Mouse (Mus musculus) heart, embryonic 13.5 days (tissue): ENCODE measurements at regions not wholly inside any gene's neighbourhood (a gene's known extent, or its start where the extent isn't known, plus 50 kb on each side); places are given as distances from the start of the nearest gene placed in this dataset.
A peak's percentile ranks its signal among the peaks of the same experiment; 100 is the strongest.

Source experiments
- ATAC-seq: fragments of 200-750 bp; cut with Nextera tagmentation; 2 replicates; pipeline ENCODE4 v1.8.0; 2017; ENCODE audit warnings: moderate TSS enrichment; ENCODE audit not compliant: insufficient number of reproducible peaks, low FRiP score, low TSS enrichment; ENCODE audit errors: extremely low read depth
- H3K27ac ChIP-seq: fragments of 300-500 bp; sonication (generic); replicated peaks from 2 replicates; pipeline ENCODE4 v1.5.1; 2015; ENCODE audit warnings: moderate library complexity, mild to moderate bottlenecking, inconsistent platforms
- H3K27me3 ChIP-seq: fragments of 300-500 bp; sonication (generic); replicated peaks from 2 replicates; pipeline ENCODE4 v1.6.1; 2015; ENCODE audit warnings: mild to moderate bottlenecking, inconsistent platforms
- H3K36me3 ChIP-seq: fragments of 300-500 bp; sonication (generic); 2 replicates; pipeline ENCODE4 v1.6.1; 2015; ENCODE audit warnings: mild to moderate bottlenecking, inconsistent platforms
- H3K4me1 ChIP-seq: fragments of 300-500 bp; sonication (generic); 2 replicates; pipeline ENCODE4 v1.6.1; 2015; ENCODE audit warnings: inconsistent platforms
- H3K4me2 ChIP-seq: fragments of 300-500 bp; sonication (generic); 2 replicates; pipeline ENCODE4 v1.6.1; 2015; ENCODE audit warnings: inconsistent platforms, mild to moderate bottlenecking, moderate library complexity
- H3K4me3 ChIP-seq: fragments of 300-500 bp; sonication (generic); 2 replicates; pipeline ENCODE4 v1.5.1; 2015; ENCODE audit warnings: moderate library complexity, mild to moderate bottlenecking, inconsistent platforms
- H3K9ac ChIP-seq: fragments of 300-500 bp; sonication (generic); 2 replicates; pipeline ENCODE4 v1.6.1; 2015; ENCODE audit warnings: inconsistent platforms, mild to moderate bottlenecking, moderate library complexity
- H3K9me3 ChIP-seq: fragments of 300-500 bp; sonication (generic); 2 replicates; pipeline ENCODE4 v1.6.1; 2016; ENCODE audit warnings: inconsistent platforms
- WGBS: fragments of 180-500 bp; shearing (Covaris S2); methylation state at CpG from one replicate; pipeline ENCODE4 v1.1.7; 2015; ENCODE audit warnings: mixed read lengths; 5-methylcytosine and 5-hydroxymethylcytosine counted together

- Histone ChIP-seq H3K4me3 (no peak overlapping the region), H3K27ac (no peak overlapping the region), H3K27me3 (no peaks in the 10 kb centered on the region), H3K9me3 (no peaks in the 10 kb centered on the region), H3K4me2 (no peak overlapping the region), H3K4me1 (peaks cover 15% of the 10 kb centered on the region), H3K36me3 (no peaks in the 10 kb centered on the region), H3K9ac (no peak overlapping the region)
- no peak for ATAC-seq
- WGBS, result 71% methylated on average over 3 of the region's 3 CpGs
Measured at GRCm38 (mm10) chr13:53739127-53739526, 266.3 kb upstream of the Msx2 start.

- no peaks in the 10 kb centered on the region for H3K27me3 ChIP-seq
- peaks cover 15% of the 10 kb centered on the region for H3K4me1 ChIP-seq
- peak overlapping the region; percentile 43 for H3K27ac ChIP-seq
- no peaks in the 10 kb centered on the region for H3K36me3 ChIP-seq
- ATAC-seq, result peak; percentile 25; the same call in 1 of the 2 replicates
- H3K9ac ChIP-seq, result no peak overlapping the region
- H3K9me3 ChIP-seq, result no peaks in the 10 kb centered on the region
- 38% methylated on average over 4 of the region's 4 CpGs for WGBS
- no peak overlapping the region for H3K4me3 ChIP-seq
- no peak overlapping the region for H3K4me2 ChIP-seq
Measured at GRCm38 (mm10) chr13:53734944-53735343, 262.1 kb upstream of the Msx2 start.

- Histone ChIP-seq H3K4me2 (no peak overlapping the region), H3K4me1 (peaks cover 12% of the 10 kb centered on the region), H3K4me3 (no peak overlapping the region), H3K9ac (no peak overlapping the region), H3K36me3 (no peaks in the 10 kb centered on the region), H3K9me3 (no peaks in the 10 kb centered on the region), H3K27ac (no peak overlapping the region), H3K27me3 (no peaks in the 10 kb centered on the region)
- WGBS, result 62% methylated on average over 10 of the region's 10 CpGs
- ATAC-seq, result no peak
Measured at GRCm38 (mm10) chr13:53730259-53730902, 257.5 kb upstream of the Msx2 start.

GRCm38 (mm10) chr13:53729848-53730247 is 257.0 kb upstream of the Msx2 start:
- Histone ChIP-seq H3K27me3 (no peaks in the 10 kb centered on the region), H3K4me3 (no peak overlapping the region), H3K4me1 (peaks cover 8% of the 10 kb centered on the region; the same call in 1 of the 2 replicates), H3K27ac (no peak overlapping the region), H3K9me3 (no peaks in the 10 kb centered on the region), H3K9ac (no peak overlapping the region), H3K4me2 (no peak overlapping the region), H3K36me3 (no peaks in the 10 kb centered on the region)
- WGBS, result 80% methylated on average over 7 of the region's 7 CpGs
- ATAC-seq, result no peak

GRCm38 (mm10) chr13:53726031-53726430 is 253.2 kb upstream of the Msx2 start:
- no peak overlapping the region for H3K4me2 ChIP-seq
- no peak for ATAC-seq
- WGBS, result 72% methylated on average over 4 of the region's 4 CpGs

GRCm38 (mm10) chr13:53722881-53723280 is 250.0 kb upstream of the Msx2 start:
- no peaks in the 10 kb centered on the region for H3K36me3 ChIP-seq
- peaks cover 9% of the 10 kb centered on the region; the same call in 1 of the 2 replicates for H3K27me3 ChIP-seq
- no peak overlapping the region for H3K9ac ChIP-seq
- no peak overlapping the region for H3K4me2 ChIP-seq
- WGBS, result 46% methylated on average over 6 of the region's 6 CpGs
- no peak overlapping the region for H3K27ac ChIP-seq
- no peak overlapping the region for H3K4me3 ChIP-seq
- no peaks in the 10 kb centered on the region for H3K9me3 ChIP-seq
- H3K4me1 ChIP-seq, result peaks cover 50% of the 10 kb centered on the region
- no peak for ATAC-seq

More at GRCm38 (mm10) chr13:53726031-53726430, 253.2 kb upstream of the Msx2 start:
- no peak overlapping the region for H3K9ac ChIP-seq
- H3K27me3 ChIP-seq, result peaks cover 9% of the 10 kb centered on the region; the same call in 1 of the 2 replicates
- H3K4me3 ChIP-seq, result no peak overlapping the region
- H3K36me3 ChIP-seq, result no peaks in the 10 kb centered on the region
- H3K4me1 ChIP-seq, result peaks cover 18% of the 10 kb centered on the region
- H3K9me3 ChIP-seq, result no peaks in the 10 kb centered on the region
- H3K27ac ChIP-seq, result no peak overlapping the region

- WGBS, result 54% methylated on average over 9 of the region's 9 CpGs
- Histone ChIP-seq H3K9me3 (no peaks in the 10 kb centered on the region), H3K27ac (peak overlapping the region; percentile 17; the same call in 1 of the 2 replicates), H3K36me3 (no peaks in the 10 kb centered on the region), H3K4me3 (no peak overlapping the region), H3K9ac (no peak overlapping the region), H3K4me2 (no peak overlapping the region), H3K27me3 (peaks cover 9% of the 10 kb centered on the region; the same call in 1 of the 2 replicates), H3K4me1 (peaks cover 62% of the 10 kb centered on the region)
- ATAC-seq, result no peak
Measured at GRCm38 (mm10) chr13:53721038-53721463, 248.2 kb upstream of the Msx2 start.

- Histone ChIP-seq H3K4me3 (no peak overlapping the region), H3K4me1 (peaks cover 57% of the 10 kb centered on the region), H3K4me2 (no peak overlapping the region), H3K36me3 (no peaks in the 10 kb centered on the region), H3K9ac (no peak overlapping the region), H3K9me3 (no peaks in the 10 kb centered on the region), H3K27me3 (no peaks in the 10 kb centered on the region), H3K27ac (no peak overlapping the region)
- 52% methylated on average over 4 of the region's 4 CpGs for WGBS
- no peak for ATAC-seq
Measured at GRCm38 (mm10) chr13:53717582-53717981, 244.7 kb upstream of the Msx2 start.

GRCm38 (mm10) chr13:53717086-53717485 is 244.2 kb upstream of the Msx2 start:
- no peak for ATAC-seq
- Histone ChIP-seq H3K36me3 (no peaks in the 10 kb centered on the region), H3K27ac (no peak overlapping the region), H3K4me1 (peaks cover 53% of the 10 kb centered on the region), H3K4me2 (no peak overlapping the region), H3K4me3 (no peak overlapping the region), H3K9me3 (no peaks in the 10 kb centered on the region), H3K9ac (no peak overlapping the region), H3K27me3 (no peaks in the 10 kb centered on the region)
- WGBS, result 45% methylated on average over 2 of the region's 2 CpGs

- Histone ChIP-seq H3K9me3 (no peaks in the 10 kb centered on the region), H3K4me3 (no peak overlapping the region), H3K36me3 (no peaks in the 10 kb centered on the region), H3K4me1 (no peaks in the 10 kb centered on the region), H3K4me2 (no peak overlapping the region), H3K9ac (no peak overlapping the region), H3K27me3 (no peaks in the 10 kb centered on the region), H3K27ac (no peak overlapping the region)
- WGBS, result 76% methylated on average over 10 of the region's 10 CpGs
- no peak for ATAC-seq
Measured at GRCm38 (mm10) chr13:53709062-53709461, 236.2 kb upstream of the Msx2 start.

GRCm38 (mm10) chr13:53707548-53707947 is 234.7 kb upstream of the Msx2 start:
- no peaks in the 10 kb centered on the region for H3K36me3 ChIP-seq
- no peak overlapping the region for H3K4me2 ChIP-seq
- no peak overlapping the region for H3K9ac ChIP-seq
- H3K9me3 ChIP-seq, result no peaks in the 10 kb centered on the region
- no peaks in the 10 kb centered on the region for H3K27me3 ChIP-seq
- no peak overlapping the region for H3K27ac ChIP-seq
- H3K4me1 ChIP-seq, result no peaks in the 10 kb centered on the region
- no peak for ATAC-seq
- H3K4me3 ChIP-seq, result no peak overlapping the region
- 79% methylated on average over 17 of the region's 17 CpGs for WGBS

GRCm38 (mm10) chr13:53704104-53704503 is 231.2 kb upstream of the Msx2 start:
- no peaks in the 10 kb centered on the region for H3K4me1 ChIP-seq
- 69% methylated on average over 11 of the region's 11 CpGs for WGBS
- no peak for ATAC-seq
- H3K9me3 ChIP-seq, result no peaks in the 10 kb centered on the region
- no peak overlapping the region for H3K27ac ChIP-seq
- no peaks in the 10 kb centered on the region for H3K36me3 ChIP-seq
- H3K27me3 ChIP-seq, result no peaks in the 10 kb centered on the region
- no peak overlapping the region for H3K4me2 ChIP-seq
- H3K4me3 ChIP-seq, result no peak overlapping the region
- no peak overlapping the region for H3K9ac ChIP-seq
